Mouse (Mus musculus) ES-Bruce4 (cell line): ENCODE data around the gene Cxcr1. TPM values are rescaled to one million over a fixed set of nuclear protein-coding genes. Genes with fewer than 3 reads are reported as not detected.

Source experiments
- H3K27ac ChIP-seq: 2 replicates; pipeline ENCODE4 v1.5.1; 2012; ENCODE audit warnings: low read length, inconsistent platforms; ENCODE audit not compliant: insufficient read depth
- H3K27me3 ChIP-seq: 2 replicates; pipeline ENCODE4 v1.6.1; 2012; ENCODE audit warnings: mild to moderate bottlenecking, low read length, inconsistent platforms; ENCODE audit not compliant: control insufficient read depth, poor library complexity, insufficient read depth, severe bottlenecking
- H3K36me3 ChIP-seq: 2 replicates; pipeline ENCODE4 v1.6.1; 2012; ENCODE audit warnings: inconsistent platforms, mild to moderate bottlenecking, low read length, moderate library complexity; ENCODE audit not compliant: control insufficient read depth, poor library complexity, insufficient read depth, severe bottlenecking
- H3K4me1 ChIP-seq: one replicate; pipeline ENCODE4 v1.8.1; 2011; ENCODE audit warnings: low read length; ENCODE audit not compliant: control insufficient read depth, insufficient read depth
- H3K4me3 ChIP-seq: 2 replicates; pipeline ENCODE4 v1.5.1; 2011; ENCODE audit warnings: low read depth, mild to moderate bottlenecking, low read length
- H3K9ac ChIP-seq: 2 replicates; pipeline ENCODE4 v1.6.1; 2012; ENCODE audit warnings: low read depth, mild to moderate bottlenecking, inconsistent platforms; ENCODE audit not compliant: poor library complexity, severe bottlenecking
- H3K9me3 ChIP-seq: replicated peaks from 2 replicates; pipeline ENCODE4 v1.6.1; 2012; ENCODE audit warnings: mild to moderate bottlenecking, low read length, inconsistent platforms; ENCODE audit not compliant: control insufficient read depth, poor library complexity, insufficient read depth, severe bottlenecking
- CTCF ChIP-seq: IDR thresholded peaks from one replicate; pipeline ENCODE4 v1.8.1; 2011; ENCODE audit warnings: low read depth, low read length
- EP300 ChIP-seq: IDR thresholded peaks from 2 replicates; pipeline ENCODE4 v1.6.1; 2011; ENCODE audit warnings: low read depth, low read length; ENCODE audit not compliant: insufficient read depth
- POLR2A ChIP-seq: IDR thresholded peaks from one replicate; pipeline ENCODE4 v1.8.1; 2011; ENCODE audit warnings: low read length; ENCODE audit not compliant: insufficient read depth
- polyA plus RNA-seq: library from polyadenylated mRNA; stranded (reverse); fragments of >200 nt; gene quantifications from 2 replicates; pipeline ENCODE4 v1.2.4, GENCODE M21; 2011; ENCODE audit warnings: low read depth; ENCODE audit not compliant: missing spikeins, insufficient read depth, insufficient read length

Cxcr1 gene
- polyA plus RNA-seq, 1 experiment, result not detected

- TF ChIP-seq CTCF (no peak), POLR2A (no peak), EP300 (no peak)
- no peaks in the 10 kb centered on the region for H3K27me3 ChIP-seq
- H3K9ac ChIP-seq, result no peak overlapping the region
Measured at GRCm38 (mm10) chr1:74156381-74156910, 38.0 kb downstream of the Cxcr1 start.

GRCm38 (mm10) chr1:74155435-74156012 is 38.9 kb downstream of the Cxcr1 start:
- H3K36me3 ChIP-seq, result no peaks in the 10 kb centered on the region
- no peaks in the 10 kb centered on the region for H3K4me1 ChIP-seq
- no peak overlapping the region for H3K9ac ChIP-seq
- H3K27ac ChIP-seq, result no peak overlapping the region
- H3K27me3 ChIP-seq, result no peaks in the 10 kb centered on the region
- TF ChIP-seq CTCF (no peak), POLR2A (no peak), EP300 (no peak)
- no peak overlapping the region for H3K4me3 ChIP-seq
- peaks cover 10% of the 10 kb centered on the region for H3K9me3 ChIP-seq

More at GRCm38 (mm10) chr1:74156381-74156910, 38.0 kb downstream of the Cxcr1 start:
- no peak overlapping the region for H3K4me3 ChIP-seq
- no peaks in the 10 kb centered on the region for H3K36me3 ChIP-seq
- H3K9me3 ChIP-seq, result peaks cover 10% of the 10 kb centered on the region
- no peaks in the 10 kb centered on the region for H3K4me1 ChIP-seq
- no peak overlapping the region for H3K27ac ChIP-seq

- H3K9ac ChIP-seq, result no peak within 1 kb of the TSS
- no peaks in the 10 kb centered on the region for H3K27me3 ChIP-seq
- no peaks in the 10 kb centered on the region for H3K36me3 ChIP-seq
- no peak within 1 kb of the TSS for H3K4me3 ChIP-seq
- no peak within 1 kb of the TSS for H3K27ac ChIP-seq
- H3K4me1 ChIP-seq, result no peaks in the 10 kb centered on the region
- peaks cover 10% of the 10 kb centered on the region for H3K9me3 ChIP-seq
- TF ChIP-seq CTCF (no peak), POLR2A (no peak), EP300 (no peak)
Measured at GRCm38 (mm10) chr1:74153461-74154184, 40.8 kb downstream of the Cxcr1 start, which contains the start of gene Cxcr2. TSS of gene Cxcr2 (plus strand) at chr1:74153989.

DNA sequence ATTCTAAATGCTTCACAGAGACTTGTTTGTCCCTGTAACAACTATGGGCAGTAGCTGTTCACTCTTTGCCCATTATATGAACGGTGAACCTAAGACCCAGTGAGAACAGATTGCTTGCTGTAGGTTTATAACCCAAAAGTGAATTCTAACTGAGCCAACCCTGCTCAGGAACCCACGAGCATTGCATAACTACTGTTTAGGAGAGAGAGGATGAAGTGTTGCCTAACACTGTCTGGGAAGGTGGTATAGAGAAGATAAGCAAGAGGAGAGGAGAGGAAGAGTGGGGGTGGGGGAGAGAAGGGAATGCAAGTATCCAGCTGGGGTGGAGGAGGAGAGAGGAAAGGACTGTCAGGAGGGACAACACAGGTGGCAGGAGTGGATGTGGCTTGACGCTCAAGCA is 43.3 kb downstream of the Cxcr1 start:
- Histone ChIP-seq H3K27ac (no peak overlapping the region), H3K9ac (no peak overlapping the region), H3K9me3 (peaks cover 10% of the 10 kb centered on the region), H3K27me3 (no peaks in the 10 kb centered on the region), H3K4me3 (no peak overlapping the region), H3K4me1 (no peaks in the 10 kb centered on the region), H3K36me3 (no peaks in the 10 kb centered on the region)
- TF ChIP-seq EP300 (no peak), CTCF (no peak), POLR2A (no peak)

- H3K27ac ChIP-seq, result no peak overlapping the region
- peaks cover 10% of the 10 kb centered on the region for H3K9me3 ChIP-seq
- H3K4me1 ChIP-seq, result no peaks in the 10 kb centered on the region
- H3K4me3 ChIP-seq, result no peak overlapping the region
- no peaks in the 10 kb centered on the region for H3K36me3 ChIP-seq
- H3K27me3 ChIP-seq, result no peaks in the 10 kb centered on the region
- no peak for TF ChIP-seq CTCF
- TF ChIP-seq EP300, result no peak
- no peak for TF ChIP-seq POLR2A
- H3K9ac ChIP-seq, result no peak overlapping the region
Measured at GRCm38 (mm10) chr1:74150101-74150500, 44.3 kb downstream of the Cxcr1 start.
